Mouse (Mus musculus): ENCODE measurements at regions not wholly inside any gene's neighbourhood (a gene's known extent, or its start where the extent isn't known, plus 50 kb on each side); places are given as distances from the start of the nearest gene placed in this dataset.

- Histone ChIP-seq H3K36me3 (ENCODE audit: control insufficient read depth, insufficient read depth, low read length) (no peaks in the 10 kb centered on the region), H3K4me3 (ENCODE audit: control insufficient read depth, low read depth, low read length) (no peak overlapping the region), H3K27ac (ENCODE audit: control insufficient read depth, insufficient read depth, low read depth, low read length) (no peak overlapping the region), H3K27me3 (ENCODE audit: control insufficient read depth, insufficient read depth, low read length) (no peaks in the 10 kb centered on the region), H3K4me1 (ENCODE audit: control insufficient read depth, insufficient read depth, low read length) (no peaks in the 10 kb centered on the region)
- TF ChIP-seq CTCF (IDR thresholded peaks at IDR 0.05; ENCODE audit: control insufficient read depth, insufficient read depth, insufficient replicate concordance, low read depth, low read length) (no peak), POLR2A (IDR thresholded peaks at IDR 0.05; ENCODE audit: control insufficient read depth, low read depth, low read length) (no peak)
Observed at GRCm38 (mm10) chr3:136611682-136612081, 58.2 kb upstream of the Ppp3ca start.

GRCm38 (mm10) chr3:136610556-136610924, 59.4 kb upstream of the Ppp3ca start:
- no peaks in the 10 kb centered on the region for H3K4me1 ChIP-seq (ENCODE audit: control insufficient read depth, insufficient read depth, low read length)
- no peak overlapping the region for H3K27ac ChIP-seq (ENCODE audit: control insufficient read depth, insufficient read depth, low read depth, low read length)
- TF ChIP-seq CTCF (IDR thresholded peaks at IDR 0.05; ENCODE audit: control insufficient read depth, insufficient read depth, insufficient replicate concordance, low read depth, low read length) (no peak), POLR2A (IDR thresholded peaks at IDR 0.05; ENCODE audit: control insufficient read depth, low read depth, low read length) (no peak)
- H3K36me3 ChIP-seq (ENCODE audit: control insufficient read depth, insufficient read depth, low read length): no peaks in the 10 kb centered on the region
- no peak overlapping the region for H3K4me3 ChIP-seq (ENCODE audit: control insufficient read depth, low read depth, low read length)
- H3K27me3 ChIP-seq (ENCODE audit: control insufficient read depth, insufficient read depth, low read length): no peaks in the 10 kb centered on the region

GRCm38 (mm10) chr3:136609855-136610555, 59.9 kb upstream of the Ppp3ca start:
- no peaks in the 10 kb centered on the region for H3K36me3 ChIP-seq (ENCODE audit: control insufficient read depth, insufficient read depth, low read length)
- no peak overlapping the region for H3K27ac ChIP-seq (ENCODE audit: control insufficient read depth, insufficient read depth, low read depth, low read length)
- TF ChIP-seq CTCF (IDR thresholded peaks at IDR 0.05; ENCODE audit: control insufficient read depth, insufficient read depth, insufficient replicate concordance, low read depth, low read length) (no peak), POLR2A (IDR thresholded peaks at IDR 0.05; ENCODE audit: control insufficient read depth, low read depth, low read length) (no peak)
- H3K4me3 ChIP-seq (ENCODE audit: control insufficient read depth, low read depth, low read length): no peak overlapping the region
- H3K27me3 ChIP-seq (ENCODE audit: control insufficient read depth, insufficient read depth, low read length): no peaks in the 10 kb centered on the region
- no peaks in the 10 kb centered on the region for H3K4me1 ChIP-seq (ENCODE audit: control insufficient read depth, insufficient read depth, low read length)

- Histone ChIP-seq H3K27ac (ENCODE audit: control insufficient read depth, insufficient read depth, low read depth, low read length) (no peak overlapping the region), H3K27me3 (ENCODE audit: control insufficient read depth, insufficient read depth, low read length) (no peaks in the 10 kb centered on the region)
- no peak for TF ChIP-seq CTCF (IDR thresholded peaks at IDR 0.05; ENCODE audit: control insufficient read depth, insufficient read depth, insufficient replicate concordance, low read depth, low read length)
- no peak for TF ChIP-seq POLR2A (IDR thresholded peaks at IDR 0.05; ENCODE audit: control insufficient read depth, low read depth, low read length)
Observed at GRCm38 (mm10) chr3:136601706-136602105, 68.2 kb upstream of the Ppp3ca start.

GRCm38 (mm10) chr3:136583937-136584336, 86.0 kb upstream of the Ppp3ca start:
- no peaks in the 10 kb centered on the region for H3K27me3 ChIP-seq (ENCODE audit: control insufficient read depth, insufficient read depth, low read length)
- H3K36me3 ChIP-seq (ENCODE audit: control insufficient read depth, insufficient read depth, low read length): no peaks in the 10 kb centered on the region
- H3K27ac ChIP-seq (ENCODE audit: control insufficient read depth, insufficient read depth, low read depth, low read length): no peak overlapping the region
- no peak overlapping the region for H3K4me3 ChIP-seq (ENCODE audit: control insufficient read depth, low read depth, low read length)
- no peaks in the 10 kb centered on the region for H3K4me1 ChIP-seq (ENCODE audit: control insufficient read depth, insufficient read depth, low read length)
- TF ChIP-seq POLR2A (IDR thresholded peaks at IDR 0.05; ENCODE audit: control insufficient read depth, low read depth, low read length): no peak
- TF ChIP-seq CTCF (IDR thresholded peaks at IDR 0.05; ENCODE audit: control insufficient read depth, insufficient read depth, insufficient replicate concordance, low read depth, low read length): no peak

More at GRCm38 (mm10) chr3:136601706-136602105, 68.2 kb upstream of the Ppp3ca start:
- H3K36me3 ChIP-seq (ENCODE audit: control insufficient read depth, insufficient read depth, low read length): no peaks in the 10 kb centered on the region
- no peaks in the 10 kb centered on the region for H3K4me1 ChIP-seq (ENCODE audit: control insufficient read depth, insufficient read depth, low read length)
- H3K4me3 ChIP-seq (ENCODE audit: control insufficient read depth, low read depth, low read length): no peak overlapping the region

- Histone ChIP-seq H3K27ac (ENCODE audit: control insufficient read depth, insufficient read depth, low read depth, low read length) (no peak overlapping the region), H3K27me3 (ENCODE audit: control insufficient read depth, insufficient read depth, low read length) (no peaks in the 10 kb centered on the region), H3K4me3 (ENCODE audit: control insufficient read depth, low read depth, low read length) (no peak overlapping the region), H3K4me1 (ENCODE audit: control insufficient read depth, insufficient read depth, low read length) (no peaks in the 10 kb centered on the region), H3K36me3 (ENCODE audit: control insufficient read depth, insufficient read depth, low read length) (no peaks in the 10 kb centered on the region)
- TF ChIP-seq POLR2A (IDR thresholded peaks at IDR 0.05; ENCODE audit: control insufficient read depth, low read depth, low read length) (no peak), CTCF (IDR thresholded peaks at IDR 0.05; ENCODE audit: control insufficient read depth, insufficient read depth, insufficient replicate concordance, low read depth, low read length) (no peak)
Observed at GRCm38 (mm10) chr3:136578016-136578415, 91.9 kb upstream of the Ppp3ca start.

- H3K4me1 ChIP-seq (ENCODE audit: control insufficient read depth, insufficient read depth, low read length): no peaks in the 10 kb centered on the region
- no peak for TF ChIP-seq POLR2A (IDR thresholded peaks at IDR 0.05; ENCODE audit: control insufficient read depth, low read depth, low read length)
- TF ChIP-seq CTCF (IDR thresholded peaks at IDR 0.05; ENCODE audit: control insufficient read depth, insufficient read depth, insufficient replicate concordance, low read depth, low read length): no peak
- H3K36me3 ChIP-seq (ENCODE audit: control insufficient read depth, insufficient read depth, low read length): no peaks in the 10 kb centered on the region
- no peaks in the 10 kb centered on the region for H3K27me3 ChIP-seq (ENCODE audit: control insufficient read depth, insufficient read depth, low read length)
- H3K27ac ChIP-seq (ENCODE audit: control insufficient read depth, insufficient read depth, low read depth, low read length): no peak overlapping the region
- no peak overlapping the region for H3K4me3 ChIP-seq (ENCODE audit: control insufficient read depth, low read depth, low read length)
Observed at GRCm38 (mm10) chr3:136570517-136570916, 99.4 kb upstream of the Ppp3ca start.
